Mouse (Mus musculus): ENCODE data around the gene Tnpo1. TPM values are rescaled to one million over a fixed set of nuclear protein-coding genes. Genes with fewer than 3 reads are reported as not detected.

The Tnpo1 gene
- polyA plus RNA-seq, 1 experiment from 2014 or later: 46.5 TPM

DNA sequence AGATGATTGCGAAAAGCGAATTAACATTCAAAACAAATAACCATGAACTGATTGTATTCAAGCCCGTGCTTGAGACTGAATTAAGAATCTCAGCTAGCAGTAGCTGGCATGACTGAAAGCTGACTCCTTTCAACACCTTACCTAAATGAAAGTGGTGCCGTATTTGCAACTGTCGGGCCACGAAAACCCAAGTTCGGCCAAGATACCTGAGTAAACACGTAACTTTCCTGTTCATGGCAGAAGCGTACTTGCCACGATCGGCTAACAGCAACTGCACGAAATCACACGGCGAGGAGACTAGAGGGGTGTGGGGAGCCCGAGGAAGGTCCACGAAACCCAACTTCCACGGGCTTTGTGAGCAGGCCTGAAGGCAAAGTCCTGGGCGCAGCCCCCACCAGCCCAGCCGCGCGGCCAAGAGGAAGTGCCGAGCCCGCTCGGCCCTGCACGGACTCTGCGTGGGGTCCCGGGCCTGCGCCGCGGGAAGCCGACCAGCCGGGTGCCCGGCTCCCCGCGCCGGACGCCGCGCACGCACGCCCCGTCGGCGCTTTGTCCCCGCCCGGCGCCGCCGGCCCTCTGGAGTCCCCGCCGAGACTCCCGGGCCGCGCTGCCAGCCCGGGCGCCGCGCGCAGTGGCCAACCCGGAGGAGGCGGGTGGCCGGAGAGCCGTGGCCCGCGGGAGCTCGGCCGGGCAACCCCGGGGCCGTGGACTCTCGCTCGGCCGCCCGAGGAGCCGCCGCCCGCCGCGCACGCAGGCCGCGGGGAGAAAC is 111.7 kb downstream of the Tnpo1 start:
- TF ChIP-seq CTCF (IDR thresholded peaks at IDR 0.05; ENCODE audit: low read depth): no peak
- ATAC-seq (ENCODE audit: insufficient read depth) (peak; percentile 44), DNase-seq (peak; percentile 73)
- peak overlapping the region; percentile 98 for H3K27ac ChIP-seq (ENCODE audit: low read depth)
- H3K36me3 ChIP-seq (ENCODE audit: insufficient read depth): no peaks in the 10 kb centered on the region
- H3K4me2 ChIP-seq: peak overlapping the region; percentile 61
- no peaks in the 10 kb centered on the region for H3K9me3 ChIP-seq (ENCODE audit: low read depth, low read length)
- H3K4me3 ChIP-seq (ENCODE audit: low read depth, low read length): peak overlapping the region; percentile 88
- WGBS: under 1% methylated on average over 68 of the region's 81 CpGs
- peak overlapping the region; percentile 97 for H3K9ac ChIP-seq
- no peaks in the 10 kb centered on the region for H3K27me3 ChIP-seq (ENCODE audit: insufficient read depth, low read length)
- H3K4me1 ChIP-seq (ENCODE audit: insufficient read depth): peaks cover 9% of the 10 kb centered on the region; the same call in 1 of the 2 replicates

DNA sequence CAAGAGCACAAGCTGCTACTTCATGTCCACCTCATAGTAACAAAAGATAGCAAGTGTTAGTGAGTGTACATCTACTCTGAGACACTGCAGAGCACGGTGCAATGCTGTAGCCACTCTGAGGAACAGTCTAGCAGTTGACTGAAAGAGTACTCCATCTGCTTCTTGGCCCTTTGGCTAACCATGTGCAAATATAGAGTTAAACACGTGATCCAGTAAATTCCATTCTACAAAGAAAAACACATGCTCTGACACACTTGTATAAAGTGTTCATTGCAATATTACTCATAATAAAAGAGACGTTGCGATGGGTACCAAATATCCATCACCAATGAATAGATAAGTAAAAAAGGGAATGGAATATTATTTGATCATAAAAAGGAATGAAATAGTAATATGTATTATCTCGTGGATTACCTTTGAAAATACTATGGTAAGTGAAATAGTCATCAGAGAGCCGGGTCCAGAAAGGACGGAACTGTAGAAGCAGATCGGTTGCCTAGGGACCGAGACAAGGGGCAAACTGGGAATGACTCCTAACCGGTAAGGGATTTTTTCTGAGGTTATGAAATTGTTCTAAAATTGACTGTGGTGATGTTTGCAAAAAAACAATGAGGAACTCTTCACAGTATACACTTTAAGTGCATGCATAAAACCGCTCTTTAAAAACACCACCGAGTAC is 112.4 kb downstream of the Tnpo1 start:
- peak overlapping the region; percentile 61 for H3K4me2 ChIP-seq
- peak overlapping the region; percentile 88 for H3K4me3 ChIP-seq (ENCODE audit: low read depth, low read length)
- H3K27me3 ChIP-seq (ENCODE audit: insufficient read depth, low read length): no peaks in the 10 kb centered on the region
- H3K9ac ChIP-seq: peak overlapping the region; percentile 97
- WGBS: 15% methylated on average over 12 of the region's 12 CpGs
- no peak for TF ChIP-seq CTCF (IDR thresholded peaks at IDR 0.05; ENCODE audit: low read depth)
- ATAC-seq (ENCODE audit: insufficient read depth) (no peak), DNase-seq (peak; percentile 37)
- no peaks in the 10 kb centered on the region for H3K36me3 ChIP-seq (ENCODE audit: insufficient read depth)
- H3K9me3 ChIP-seq (ENCODE audit: low read depth, low read length): no peaks in the 10 kb centered on the region
- H3K27ac ChIP-seq (ENCODE audit: low read depth): peak overlapping the region; percentile 98; the same call in 1 of the 2 replicates
- peaks cover 9% of the 10 kb centered on the region; the same call in 1 of the 2 replicates for H3K4me1 ChIP-seq (ENCODE audit: insufficient read depth)

DNA sequence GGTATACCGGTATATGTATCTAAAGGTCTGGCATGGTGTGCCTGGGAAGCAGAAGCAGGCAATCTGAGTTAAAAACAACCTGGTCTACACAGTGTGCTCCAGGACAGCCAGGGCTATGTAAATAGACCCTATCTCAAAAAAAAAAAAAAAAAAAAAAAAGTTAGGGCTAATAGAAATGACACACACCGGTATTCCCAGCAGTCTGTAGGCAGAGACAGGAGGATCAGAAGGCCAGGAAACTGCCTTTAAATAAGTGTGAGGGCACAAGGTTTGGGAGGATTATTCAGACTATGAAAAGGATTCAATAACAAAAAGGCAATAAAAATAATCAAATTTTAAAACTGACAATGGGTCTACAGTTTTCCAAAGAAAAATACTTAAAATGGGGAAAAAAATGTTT is 113.0 kb downstream of the Tnpo1 start:
- TF ChIP-seq CTCF (IDR thresholded peaks at IDR 0.05; ENCODE audit: low read depth): no peak
- H3K9me3 ChIP-seq (ENCODE audit: low read depth, low read length): no peaks in the 10 kb centered on the region
- H3K27ac ChIP-seq (ENCODE audit: low read depth): no peak overlapping the region
- peak overlapping the region; percentile 88 for H3K4me3 ChIP-seq (ENCODE audit: low read depth, low read length)
- WGBS: 64% methylated on average over 2 of the region's 2 CpGs
- no peaks in the 10 kb centered on the region for H3K27me3 ChIP-seq (ENCODE audit: insufficient read depth, low read length)
- no peaks in the 10 kb centered on the region for H3K36me3 ChIP-seq (ENCODE audit: insufficient read depth)
- peaks cover 9% of the 10 kb centered on the region; the same call in 1 of the 2 replicates for H3K4me1 ChIP-seq (ENCODE audit: insufficient read depth)
- no peak for ATAC-seq (ENCODE audit: insufficient read depth)
- no peak for DNase-seq
- H3K9ac ChIP-seq: no peak overlapping the region
- peak overlapping the region; percentile 61 for H3K4me2 ChIP-seq

DNA sequence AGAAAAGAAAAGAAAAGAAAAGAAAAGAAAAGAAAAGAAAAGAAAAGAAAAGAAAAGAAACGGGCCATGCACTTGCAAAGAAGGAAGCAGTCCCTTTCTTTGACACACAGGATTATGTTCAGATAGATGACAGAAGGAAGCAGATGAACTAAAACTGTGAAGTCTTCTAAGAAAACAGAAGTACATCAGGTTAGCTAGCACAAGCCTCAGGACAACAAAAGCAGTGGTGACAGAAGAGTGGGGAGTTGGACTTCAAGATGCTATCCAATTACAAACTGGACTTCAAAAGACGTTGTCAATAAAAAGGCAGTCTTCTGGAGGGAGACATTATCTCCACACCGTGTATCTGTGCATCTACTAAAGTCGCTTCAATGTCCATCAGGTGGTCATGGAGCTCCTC is 113.9 kb downstream of the Tnpo1 start:
- no peaks in the 10 kb centered on the region for H3K9me3 ChIP-seq (ENCODE audit: low read depth, low read length)
- H3K4me2 ChIP-seq: peak overlapping the region; percentile 29
- H3K27ac ChIP-seq (ENCODE audit: low read depth): no peak overlapping the region
- 59% methylated on average over 4 of the region's 4 CpGs for WGBS
- DNase-seq (no peak), ATAC-seq (ENCODE audit: insufficient read depth) (no peak)
- H3K9ac ChIP-seq: no peak overlapping the region
- TF ChIP-seq CTCF (IDR thresholded peaks at IDR 0.05; ENCODE audit: low read depth): no peak
- H3K4me1 ChIP-seq (ENCODE audit: insufficient read depth): peaks cover 9% of the 10 kb centered on the region; the same call in 1 of the 2 replicates
- no peaks in the 10 kb centered on the region for H3K27me3 ChIP-seq (ENCODE audit: insufficient read depth, low read length)
- H3K4me3 ChIP-seq (ENCODE audit: low read depth, low read length): no peak overlapping the region
- no peaks in the 10 kb centered on the region for H3K36me3 ChIP-seq (ENCODE audit: insufficient read depth)

DNA sequence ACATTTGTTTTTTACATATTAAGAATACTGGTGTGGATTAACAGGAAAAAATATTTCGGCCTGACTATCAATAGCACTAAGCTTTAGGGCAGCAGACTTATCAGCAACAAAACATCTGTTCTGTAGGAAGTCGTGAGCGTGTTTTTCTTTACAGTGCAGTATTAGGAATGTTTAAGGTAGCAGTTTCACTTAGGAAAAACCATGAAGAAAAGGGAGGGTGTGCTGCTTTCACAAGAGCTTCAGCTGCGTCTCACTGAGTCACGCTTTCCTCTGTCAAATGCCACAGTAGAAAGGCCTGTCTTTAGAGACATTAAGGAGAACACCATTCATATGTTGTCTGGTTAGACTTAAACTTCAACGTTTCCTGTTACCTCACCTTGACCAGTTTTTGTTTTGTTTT is 116.0 kb downstream of the Tnpo1 start:
- 44% methylated on average over 6 of the region's 6 CpGs for WGBS
- peak overlapping the region; percentile 24; the same call in 1 of the 2 replicates for H3K4me2 ChIP-seq
- TF ChIP-seq CTCF (IDR thresholded peaks at IDR 0.05; ENCODE audit: low read depth): no peak

DNA sequence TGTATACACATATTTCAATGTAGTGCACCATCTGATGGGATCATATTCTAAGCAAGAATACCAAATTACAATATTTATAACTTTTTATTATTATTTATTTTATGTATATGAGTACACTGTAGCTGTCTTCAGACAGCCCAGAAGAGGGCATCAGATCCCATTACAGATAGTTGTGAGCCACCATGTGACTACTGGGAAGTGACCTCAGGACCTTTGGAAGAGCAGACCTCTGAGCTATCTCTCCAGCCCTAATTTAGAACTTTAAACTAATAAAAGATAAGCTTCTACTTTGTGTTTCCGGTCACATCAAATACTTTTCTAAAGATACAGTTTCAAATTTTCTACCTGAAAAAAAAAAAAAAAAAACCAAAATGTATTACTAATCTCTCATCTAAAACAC is 117.1 kb downstream of the Tnpo1 start:
- WGBS: 80% methylated on average over 1 of the region's 1 CpGs
- ATAC-seq (ENCODE audit: insufficient read depth) (no peak), DNase-seq (no peak)
- Histone ChIP-seq H3K4me1 (ENCODE audit: insufficient read depth) (peaks cover 2% of the 10 kb centered on the region; the same call in 1 of the 2 replicates), H3K27ac (ENCODE audit: low read depth) (no peak overlapping the region), H3K4me2 (no peak overlapping the region), H3K4me3 (ENCODE audit: low read depth, low read length) (no peak overlapping the region), H3K36me3 (ENCODE audit: insufficient read depth) (peaks cover 11% of the 10 kb centered on the region), H3K9ac (no peak overlapping the region), H3K9me3 (ENCODE audit: low read depth, low read length) (no peaks in the 10 kb centered on the region), H3K27me3 (ENCODE audit: insufficient read depth, low read length) (no peaks in the 10 kb centered on the region)
- TF ChIP-seq CTCF (IDR thresholded peaks at IDR 0.05; ENCODE audit: low read depth): no peak

More for the DNA sequence above, 116.0 kb downstream of the Tnpo1 start:
- no peaks in the 10 kb centered on the region for H3K9me3 ChIP-seq (ENCODE audit: low read depth, low read length)
- no peaks in the 10 kb centered on the region for H3K27me3 ChIP-seq (ENCODE audit: insufficient read depth, low read length)
- H3K9ac ChIP-seq: no peak overlapping the region
- ATAC-seq (ENCODE audit: insufficient read depth): no peak
- H3K27ac ChIP-seq (ENCODE audit: low read depth): peak overlapping the region; percentile 31
- H3K36me3 ChIP-seq (ENCODE audit: insufficient read depth): peaks cover 3% of the 10 kb centered on the region; the same call in 1 of the 2 replicates
- H3K4me3 ChIP-seq (ENCODE audit: low read depth, low read length): no peak overlapping the region
- H3K4me1 ChIP-seq (ENCODE audit: insufficient read depth): peaks cover 2% of the 10 kb centered on the region; the same call in 1 of the 2 replicates
- peak; percentile 50 for DNase-seq

DNA sequence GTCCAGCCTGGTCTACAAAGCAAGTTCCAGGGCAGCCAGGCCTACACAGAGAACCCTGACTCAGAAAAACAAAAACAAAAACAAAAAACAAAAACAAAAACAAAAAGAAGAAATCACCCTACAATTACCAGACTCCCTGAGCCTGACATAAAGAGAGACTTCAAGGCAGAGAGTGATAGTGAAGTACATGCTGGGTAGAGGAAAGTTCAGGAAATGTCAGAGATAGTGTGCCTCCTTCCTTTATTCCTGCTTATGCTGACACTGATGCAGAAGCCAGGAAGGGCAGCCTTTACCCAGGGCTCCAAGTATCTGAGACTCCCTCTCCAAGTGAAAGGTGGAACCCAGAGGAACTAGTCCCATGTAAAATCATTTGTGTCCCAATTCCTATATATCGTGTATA is 121.7 kb downstream of the Tnpo1 start:
- ATAC-seq (ENCODE audit: insufficient read depth): no peak
- peaks cover 40% of the 10 kb centered on the region for H3K36me3 ChIP-seq (ENCODE audit: insufficient read depth)
- WGBS: 89% methylated on average over 1 of the region's 1 CpGs

More for the DNA sequence above, 121.7 kb downstream of the Tnpo1 start:
- Histone ChIP-seq H3K9me3 (ENCODE audit: low read depth, low read length) (no peaks in the 10 kb centered on the region), H3K9ac (no peak overlapping the region), H3K27ac (ENCODE audit: low read depth) (no peak overlapping the region), H3K4me2 (no peak overlapping the region), H3K4me1 (ENCODE audit: insufficient read depth) (no peaks in the 10 kb centered on the region), H3K27me3 (ENCODE audit: insufficient read depth, low read length) (no peaks in the 10 kb centered on the region), H3K4me3 (ENCODE audit: low read depth, low read length) (no peak overlapping the region)
- TF ChIP-seq CTCF (IDR thresholded peaks at IDR 0.05; ENCODE audit: low read depth): no peak
- DNase-seq: no peak
